Mouse (Mus musculus): Measurements from ENCODE around the gene Tlr5.

Tlr5 gene

DNA sequence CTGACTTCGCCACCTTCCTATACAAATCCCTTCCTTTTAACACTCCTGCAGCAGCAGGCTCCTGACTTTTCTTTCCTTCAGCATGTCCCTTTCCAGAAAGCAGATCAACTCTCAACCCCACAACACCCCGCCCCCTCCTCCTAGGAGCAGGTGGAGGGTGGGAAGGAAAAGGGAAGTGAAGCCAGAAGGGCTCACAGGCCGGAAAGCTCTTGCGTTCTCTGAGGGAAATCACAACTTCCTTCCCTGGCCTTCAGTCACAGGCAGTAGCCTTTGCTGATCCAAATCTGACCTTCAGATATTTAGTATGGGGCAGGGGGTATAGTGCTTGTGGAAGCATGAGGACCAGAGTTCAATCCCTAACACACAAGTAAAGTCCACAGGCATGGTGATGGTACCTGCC, 921 bp upstream of the Tlr5 start:
- DNase-seq (ENCODE audit: low read depth, low spot score), result no peak

DNA sequence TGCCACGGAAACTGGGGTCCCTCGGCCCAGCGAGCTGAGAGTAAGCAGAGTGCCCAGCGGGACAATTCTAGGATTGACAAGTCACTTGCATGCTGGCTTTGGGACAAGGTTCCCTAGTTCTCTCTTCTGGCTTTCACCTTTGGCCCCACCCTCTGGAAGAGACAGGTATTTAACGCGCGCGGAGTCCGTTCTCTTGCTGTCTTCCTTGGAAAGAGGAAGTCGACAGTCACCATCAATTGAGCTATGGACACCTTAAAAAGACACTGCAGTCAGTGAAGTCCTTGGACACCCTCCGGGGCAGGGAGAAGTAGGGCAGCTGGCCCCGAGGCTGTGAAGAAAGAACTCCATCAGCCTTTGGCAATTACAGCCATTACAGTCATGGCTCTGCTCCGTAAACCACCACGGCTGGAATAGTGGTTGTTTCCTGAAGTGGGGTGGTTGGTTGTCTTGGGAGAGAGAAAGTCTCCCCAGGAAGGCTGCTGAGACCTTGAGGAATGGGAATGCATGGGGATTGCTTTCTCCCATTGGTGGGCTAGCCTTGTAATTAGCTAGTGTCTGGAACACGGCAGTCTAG, 546 bp downstream of the Tlr5 start:
- peak; percentile 25 for DNase-seq (ENCODE audit: low read depth, low spot score)

DNA sequence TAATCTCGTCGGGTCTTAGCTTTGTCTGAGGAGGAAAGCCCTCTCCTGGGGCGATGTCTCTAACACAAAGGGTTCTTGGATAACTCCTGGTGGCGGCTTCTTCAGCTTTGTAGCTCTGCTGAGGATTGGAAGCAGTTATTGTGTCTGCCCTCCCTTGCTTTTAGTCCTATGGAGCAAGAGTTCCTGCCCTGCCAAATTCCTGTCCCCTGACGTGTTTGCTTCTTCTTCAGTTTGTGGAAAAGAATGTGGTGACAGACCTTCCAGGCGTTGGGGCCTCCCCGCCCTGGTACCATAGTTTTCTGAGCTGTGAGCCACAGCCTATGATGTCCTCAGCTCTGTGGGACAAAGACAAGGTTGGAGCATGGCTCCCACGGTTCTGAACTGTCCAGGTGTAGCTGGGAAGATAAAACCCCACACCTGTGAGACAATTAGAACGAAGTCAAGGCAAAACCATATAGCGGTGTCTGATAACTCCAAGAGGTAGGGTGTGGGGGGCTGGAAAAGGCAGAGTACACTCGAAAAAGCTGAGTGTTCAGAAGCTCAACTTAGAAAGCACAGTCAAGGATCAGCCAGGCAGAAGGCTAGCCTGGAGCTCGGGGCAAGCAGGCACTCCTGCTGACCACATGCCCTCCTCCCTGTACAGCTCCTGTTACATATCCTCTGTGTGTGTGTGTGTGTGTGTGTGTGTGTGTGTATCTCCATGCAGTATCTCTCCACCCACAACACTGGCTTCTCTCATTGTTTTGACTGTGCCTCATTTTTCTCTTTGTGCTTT, 1.8 kb downstream of the Tlr5 start:
- no peak for DNase-seq (ENCODE audit: low read depth, low spot score)

DNA sequence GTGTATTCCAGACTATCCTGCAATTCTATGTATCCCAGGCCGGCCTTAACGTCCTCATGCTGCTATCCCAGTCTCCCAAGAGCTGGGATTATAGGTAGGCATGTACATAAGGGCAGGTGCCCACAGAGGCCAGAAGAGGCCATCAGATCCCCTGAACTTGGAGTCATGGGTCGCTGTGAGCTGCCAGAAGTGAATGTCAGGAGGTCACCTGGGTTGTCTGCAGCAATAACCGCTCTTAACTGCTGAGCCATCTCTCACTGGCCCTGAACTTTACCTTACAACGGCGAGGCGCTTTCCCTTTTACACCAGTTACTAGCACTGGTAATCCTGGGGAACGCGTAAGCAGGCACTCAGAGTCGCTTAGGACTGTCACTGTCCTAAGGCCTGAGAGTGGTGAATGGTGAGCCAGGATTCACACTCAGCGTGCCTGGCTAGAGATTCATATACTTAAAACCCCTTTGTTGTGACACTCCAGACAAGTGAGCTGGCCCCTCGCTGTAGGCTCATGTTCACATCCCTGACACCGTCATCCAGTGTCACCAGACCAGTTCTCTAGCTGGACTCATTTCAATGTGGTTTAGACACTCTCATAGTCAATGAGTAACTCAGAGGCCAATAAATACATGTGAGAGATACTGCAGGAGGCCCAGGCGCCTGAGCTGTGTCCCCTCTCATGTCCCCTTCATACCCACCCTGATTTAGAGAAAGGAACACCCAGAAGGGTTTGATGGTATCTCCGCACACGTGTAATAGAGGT, 2.6 kb downstream of the Tlr5 start:
- no peak for DNase-seq (ENCODE audit: low read depth, low spot score)

DNA sequence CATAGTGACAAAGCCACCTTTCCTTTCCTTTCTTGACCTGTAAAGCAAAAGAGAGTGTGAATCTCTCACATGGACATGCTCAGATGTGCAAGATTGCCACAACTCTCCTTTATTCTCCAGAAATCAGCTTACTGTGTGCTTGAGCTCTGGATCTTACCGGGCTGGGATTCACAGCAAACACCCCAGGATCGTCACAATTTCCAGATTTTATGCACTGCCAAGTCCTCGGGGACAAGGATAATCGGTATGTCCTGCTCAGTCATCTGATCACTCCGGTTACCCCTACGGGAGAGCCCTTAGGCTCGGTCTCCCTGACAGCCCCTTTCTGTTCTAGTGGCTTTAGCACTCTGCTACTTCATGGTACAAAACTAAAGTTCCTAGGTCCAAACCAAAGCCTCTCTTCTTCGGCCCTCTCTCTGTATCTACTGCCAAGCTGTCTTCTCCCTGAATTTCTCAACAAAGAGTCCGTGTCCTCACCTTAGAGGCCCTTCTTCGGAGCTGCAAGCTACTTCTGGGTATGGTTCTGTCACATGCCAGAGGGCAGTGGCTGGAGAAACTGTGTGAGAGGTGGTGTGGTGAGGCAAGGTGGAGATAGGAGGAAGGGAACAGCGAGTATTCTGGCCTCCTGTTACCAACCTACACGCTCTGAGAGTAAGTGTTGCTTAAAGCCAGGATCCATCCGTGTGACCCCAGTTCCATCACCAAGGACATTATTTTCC, 3.4 kb downstream of the Tlr5 start:
- DNase-seq (ENCODE audit: low read depth, low spot score), result no peak

DNA sequence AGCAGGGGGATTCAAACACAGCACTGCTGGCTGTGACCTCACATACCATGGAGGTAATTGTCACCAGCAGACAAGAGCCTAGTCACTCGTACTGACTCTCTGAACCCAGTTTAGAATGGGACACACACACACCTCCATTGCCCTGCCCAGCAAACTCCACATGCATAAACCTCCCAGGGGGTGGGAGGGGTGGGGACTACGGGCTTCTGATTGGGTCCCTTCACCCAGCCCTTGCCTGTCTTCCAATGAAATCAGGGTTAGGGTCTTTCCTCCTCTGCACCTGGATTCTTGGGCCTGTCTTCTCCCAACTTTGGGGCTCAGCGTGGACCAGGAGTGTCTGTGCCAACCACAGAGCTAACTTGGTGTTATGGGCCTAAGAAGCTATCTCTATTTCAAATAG, 4.2 kb downstream of the Tlr5 start:
- no peak for DNase-seq (ENCODE audit: low read depth, low spot score)

DNA sequence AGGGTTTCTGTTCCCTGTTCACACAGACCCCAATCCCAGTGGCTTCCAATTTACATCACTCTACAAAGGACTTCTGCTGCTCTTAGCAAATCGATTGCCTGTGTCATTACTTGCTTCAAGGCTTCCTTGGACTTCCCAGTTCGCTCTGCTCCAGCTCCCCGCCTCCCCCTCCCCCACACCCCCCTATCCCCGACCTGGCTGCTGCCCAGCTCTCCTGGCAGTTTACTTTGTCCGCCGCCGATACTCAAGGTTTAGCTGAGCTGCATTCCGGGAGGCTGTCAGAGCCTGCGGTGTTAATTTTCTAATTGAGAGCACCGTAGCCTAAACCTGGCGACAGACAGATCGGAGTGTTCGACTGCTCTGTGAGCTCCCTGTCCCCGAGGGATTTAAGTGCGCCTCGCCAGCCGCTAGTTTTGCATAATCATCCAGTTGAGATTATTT, 4.7 kb downstream of the Tlr5 start:
- no peak for DNase-seq (ENCODE audit: low read depth, low spot score)

DNA sequence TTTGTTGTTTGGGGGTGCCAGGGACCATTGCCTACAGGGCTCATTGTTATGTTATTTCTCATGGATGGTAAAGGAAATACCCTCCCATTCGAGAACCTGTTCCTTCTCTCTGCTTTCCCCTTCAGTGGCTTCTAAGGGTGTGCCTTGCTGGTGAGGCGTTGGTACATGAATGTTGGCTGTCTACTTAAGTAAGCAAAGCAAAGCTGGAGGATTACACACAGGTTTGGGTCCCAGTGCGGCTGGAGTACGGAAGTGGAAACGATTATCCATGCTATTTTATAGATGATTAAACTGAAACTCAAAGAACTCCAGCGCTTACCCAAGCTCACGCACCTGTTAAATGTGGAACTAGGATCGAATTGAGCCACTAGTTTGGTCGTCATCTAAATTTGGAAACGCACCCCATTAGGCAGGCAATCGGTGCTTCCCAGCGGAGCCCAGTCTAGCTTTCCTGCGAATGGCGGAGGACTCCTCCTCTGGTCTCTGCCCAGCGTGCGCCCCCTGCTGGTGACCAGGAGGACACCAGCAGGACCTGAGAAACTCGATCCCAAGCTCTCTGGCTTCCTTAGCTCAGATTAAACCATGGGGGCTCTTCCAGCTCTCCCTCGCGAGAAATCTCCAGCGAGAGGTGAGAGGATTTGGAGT, 5.3 kb downstream of the Tlr5 start:
- peak; percentile 93 for DNase-seq (ENCODE audit: low read depth, low spot score)

DNA sequence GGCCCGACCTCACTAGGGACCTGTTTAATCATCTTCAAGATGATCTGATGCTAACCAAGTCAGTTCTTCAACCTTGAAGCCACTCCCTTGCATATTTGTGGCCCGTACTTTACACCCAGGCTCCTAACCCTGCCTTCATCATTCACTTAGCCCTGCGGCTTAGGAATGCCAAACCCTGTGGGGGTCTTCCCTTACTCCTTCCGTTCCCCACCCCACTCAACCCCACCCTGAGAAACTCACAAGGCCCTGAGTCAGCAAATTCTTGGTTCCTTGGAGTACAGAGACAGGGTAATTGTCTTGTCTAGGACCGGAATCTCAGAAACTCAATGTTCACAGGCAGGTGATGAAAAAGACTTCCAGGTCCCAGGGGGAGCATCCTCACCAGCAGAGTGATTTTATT, 6.5 kb downstream of the Tlr5 start:
- peak; percentile 81 for DNase-seq (ENCODE audit: low read depth, low spot score)

DNA sequence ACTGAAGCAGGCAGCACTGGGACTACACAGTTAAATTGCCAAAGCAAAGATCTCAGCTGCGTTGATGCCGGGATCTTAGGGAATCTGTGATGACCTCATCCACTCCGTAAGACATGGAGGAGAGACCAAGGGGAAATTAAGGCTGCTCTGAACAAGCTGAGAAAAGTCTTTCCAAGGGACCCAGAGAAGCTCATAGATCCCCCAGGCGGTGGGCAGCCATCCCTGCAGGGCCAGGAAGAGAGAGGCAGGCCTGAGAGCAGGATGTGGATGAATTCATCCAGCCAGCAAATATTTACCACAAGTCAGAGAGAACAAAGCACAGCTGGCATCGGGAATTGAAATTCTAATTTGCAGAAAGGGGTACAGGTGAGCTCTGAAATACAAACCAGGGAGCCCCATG, 8.7 kb downstream of the Tlr5 start:
- DNase-seq (ENCODE audit: low read depth, low spot score), result peak; percentile 48

GRCm38 (mm10) chr1:182964855-182965466, 10.4 kb downstream of the Tlr5 start:
- no peak for DNase-seq (ENCODE audit: low read depth, low spot score)

DNA sequence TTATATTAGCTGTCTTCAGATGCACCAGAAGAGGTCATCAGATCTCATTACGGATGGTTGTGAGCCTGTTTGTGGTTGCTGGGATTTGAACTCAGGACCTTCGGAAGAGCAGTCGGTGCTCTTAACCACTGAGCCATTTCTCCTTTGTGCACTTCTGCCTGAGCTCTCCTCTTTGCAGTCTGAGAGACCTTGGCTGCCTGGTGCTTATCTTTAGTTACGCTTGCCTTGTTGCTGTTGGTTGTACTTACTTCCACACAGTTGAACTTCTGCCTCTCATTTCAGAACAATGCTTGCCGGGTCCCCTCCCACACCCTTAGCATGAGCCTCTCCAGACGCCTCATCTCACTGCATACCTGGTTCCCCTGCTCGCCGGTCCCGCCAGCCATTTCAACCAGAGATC, 14.1 kb downstream of the Tlr5 start:
- DNase-seq (ENCODE audit: low read depth, low spot score), result no peak

DNA sequence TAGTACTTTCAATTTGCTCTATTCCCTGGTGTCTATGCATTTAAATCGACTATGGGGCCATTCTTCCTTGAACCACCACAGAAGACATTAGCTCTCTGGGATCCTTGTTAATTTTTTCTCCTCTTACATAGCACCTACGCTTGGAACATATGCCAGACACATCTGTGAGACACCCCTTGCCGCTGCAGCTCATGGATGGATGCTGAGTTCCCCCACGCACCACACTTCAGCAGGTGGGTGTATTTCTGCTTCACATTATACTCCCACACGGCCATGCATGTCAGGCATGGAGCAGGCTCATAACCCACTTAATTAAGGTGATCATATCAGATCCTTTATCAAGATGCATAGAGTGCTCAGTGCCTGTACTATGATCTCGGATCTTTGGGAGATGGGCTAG, 17.7 kb downstream of the Tlr5 start:
- no peak for DNase-seq (ENCODE audit: low read depth, low spot score)

GRCm38 (mm10) chr1:182974826-182975225, 20.2 kb downstream of the Tlr5 start:
- no peak for DNase-seq (ENCODE audit: low read depth, low spot score)

DNA sequence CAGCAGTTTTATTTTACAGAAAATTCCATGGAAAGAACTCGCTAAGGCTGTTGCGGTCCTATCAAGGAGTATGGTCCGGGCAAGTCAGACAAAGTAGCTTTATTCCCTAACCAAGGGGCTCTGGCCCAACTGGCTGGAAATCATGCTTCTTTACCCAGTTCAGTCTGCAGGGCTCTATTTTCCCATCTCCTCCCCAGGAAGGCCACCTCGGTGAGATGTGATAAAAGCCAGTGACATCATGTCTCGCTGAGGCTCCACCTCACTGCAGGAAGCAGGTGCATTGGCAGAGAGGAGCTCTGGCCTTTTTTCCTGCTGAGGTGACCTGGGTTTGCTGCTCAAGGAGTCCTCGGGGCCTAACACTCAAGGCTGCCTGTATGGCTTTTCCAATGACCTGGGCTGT, 26.1 kb downstream of the Tlr5 start:
- DNase-seq (ENCODE audit: low read depth, low spot score), result no peak

DNA sequence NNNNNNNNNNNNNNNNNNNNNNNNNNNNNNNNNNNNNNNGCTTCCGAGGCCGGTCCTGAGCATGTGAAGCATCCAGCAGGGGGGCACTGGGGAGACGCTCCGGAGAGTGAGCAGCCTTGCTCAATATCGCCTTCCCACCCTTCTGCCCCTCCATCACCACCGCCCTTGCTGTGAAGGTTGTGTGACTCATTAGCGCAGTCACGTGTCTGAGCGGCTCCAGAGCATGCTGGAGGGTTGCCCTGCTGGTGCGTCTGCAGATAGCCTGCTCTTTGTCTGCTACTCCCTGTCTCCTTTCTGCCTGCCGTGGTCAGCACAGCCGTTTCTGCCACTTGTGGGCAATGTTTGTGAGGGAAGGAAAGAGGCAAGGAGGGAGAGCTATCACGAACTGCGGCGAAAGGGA, 28.4 kb downstream of the Tlr5 start:
- peak; percentile 97 for DNase-seq (ENCODE audit: low read depth, low spot score)

DNA sequence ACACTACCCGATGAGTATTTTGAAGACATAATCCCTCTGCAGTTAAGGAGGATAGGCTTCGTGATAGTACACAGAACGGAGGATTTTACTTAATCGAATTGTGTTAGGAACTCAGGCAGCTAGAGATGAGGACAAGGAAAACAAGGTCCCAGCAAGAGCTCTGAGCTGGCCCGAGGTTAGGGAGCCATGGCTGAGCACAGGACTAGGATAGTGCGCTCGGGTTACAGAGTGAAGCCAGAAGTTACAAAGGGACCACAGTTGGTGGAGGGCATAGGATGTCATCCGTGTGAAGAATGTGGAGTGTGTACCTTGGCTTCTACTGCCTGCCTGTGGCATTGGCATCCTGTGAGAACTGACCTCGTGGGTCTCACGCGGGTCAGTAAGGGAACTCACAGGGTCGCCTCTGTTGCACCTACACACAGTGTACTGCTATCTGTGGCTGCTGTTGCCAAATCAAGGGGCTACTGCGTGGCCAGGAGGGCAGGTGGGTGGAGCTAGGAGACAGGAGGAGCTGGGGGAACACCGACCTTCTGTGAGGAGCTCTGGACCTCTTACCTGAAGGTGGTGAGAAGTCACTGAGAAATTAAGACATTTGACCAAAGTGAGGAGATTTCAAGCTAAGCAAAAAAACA, 29.0 kb downstream of the Tlr5 start:
- DNase-seq (ENCODE audit: low read depth, low spot score), result no peak

DNA sequence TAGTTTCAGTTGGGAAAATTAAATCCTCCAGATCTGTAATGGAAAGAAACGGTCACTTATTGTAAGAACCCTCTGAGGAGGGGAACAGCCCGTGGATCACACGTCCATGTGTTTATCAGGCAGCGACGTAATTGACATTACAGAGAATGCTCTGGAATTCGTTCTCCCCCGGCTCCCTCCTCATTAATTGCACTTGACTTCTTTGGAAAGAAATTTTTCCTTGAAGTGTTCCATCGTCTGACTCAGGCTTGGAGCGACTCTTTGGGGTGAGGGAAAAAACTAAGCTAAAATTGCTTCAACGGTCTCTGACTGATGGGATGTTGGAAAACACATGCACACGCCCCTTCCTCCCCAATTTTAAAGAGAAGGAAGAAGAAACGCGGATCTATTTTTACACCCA, 31.7 kb downstream of the Tlr5 start:
- DNase-seq (ENCODE audit: low read depth, low spot score), result no peak

GRCm38 (mm10) chr1:182986750-182987149, 32.2 kb downstream of the Tlr5 start:
- DNase-seq (ENCODE audit: low read depth, low spot score), result peak; percentile 51

- no peak for DNase-seq (ENCODE audit: low read depth, low spot score)
These were observed 33.2 kb downstream of the Tlr5 start for GRCm38 (mm10) chr1:182987801-182988200.

GRCm38 (mm10) chr1:182988646-182989045, 34.1 kb downstream of the Tlr5 start:
- DNase-seq (ENCODE audit: low read depth, low spot score), result no peak
